Mouse (Mus musculus) myocyte (in vitro differentiated cells): ENCODE measurements at regions not wholly inside any gene's neighbourhood (a gene's known extent, or its start where the extent isn't known, plus 50 kb on each side); places are given as distances from the start of the nearest gene placed in this dataset.

Experiments
- MYOD1 ChIP-seq, 3 experiments: IDR thresholded peaks; one replicate each; pipeline ENCODE4 v1.6.1; 2011; ENCODE audit warnings: control low read depth in 2 of 3, low read depth in 2 of 3, mild to moderate bottlenecking in 2 of 3, moderate library complexity in 1 of 3; ENCODE audit not compliant: insufficient read length in 2 of 3, control insufficient read depth in 1 of 3
- POLR2A ChIP-seq: IDR thresholded peaks from one replicate; pipeline ENCODE4 v1.6.1; 2011; ENCODE audit warnings: low read depth, mild to moderate bottlenecking, control low read depth, moderate library complexity; ENCODE audit not compliant: insufficient read length

- no peak for TF ChIP-seq POLR2A
- TF ChIP-seq MYOD1 (IDR thresholded peaks at IDR 0.05; ENCODE audit: control insufficient read depth in 1 of 3, insufficient read length in 2 of 3, low read depth in 2 of 3) = no peak
These were observed 260.3 kb upstream of the Negr1 start for GRCm38 (mm10) chr3:156301302-156301701.
